Mouse (Mus musculus) hindlimb bud, embryonic 11.5 days (tissue): ENCODE data around the gene Pcsk4.

Experiments used
- DNase-seq: peaks from one replicate; pipeline ENCODE4 v3.0.0-alpha.2; 2012; ENCODE audit warnings: low read depth, low spot score; ENCODE audit errors: extremely low spot score

The Pcsk4 gene

DNA sequence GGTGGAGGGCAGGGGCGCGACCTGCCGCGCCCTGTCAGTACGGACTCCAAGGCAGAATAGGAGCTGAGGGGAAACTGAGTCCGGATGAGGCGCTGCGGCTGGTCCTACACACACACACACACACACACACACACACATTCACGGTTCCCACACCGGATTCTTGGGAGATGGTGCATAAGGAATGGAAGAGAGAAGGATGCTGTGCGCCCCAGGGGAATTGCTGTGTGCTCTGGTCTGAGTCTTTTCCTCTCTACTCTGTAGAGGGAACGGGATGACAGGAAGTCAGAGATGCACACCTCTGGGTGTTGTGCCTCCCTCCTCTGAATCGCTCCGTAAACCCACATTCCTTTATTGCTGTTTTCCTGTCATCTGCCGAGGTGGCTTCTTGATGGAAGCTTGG, 30.0 kb downstream of the Pcsk4 start:
- DNase-seq, result no peak

DNA sequence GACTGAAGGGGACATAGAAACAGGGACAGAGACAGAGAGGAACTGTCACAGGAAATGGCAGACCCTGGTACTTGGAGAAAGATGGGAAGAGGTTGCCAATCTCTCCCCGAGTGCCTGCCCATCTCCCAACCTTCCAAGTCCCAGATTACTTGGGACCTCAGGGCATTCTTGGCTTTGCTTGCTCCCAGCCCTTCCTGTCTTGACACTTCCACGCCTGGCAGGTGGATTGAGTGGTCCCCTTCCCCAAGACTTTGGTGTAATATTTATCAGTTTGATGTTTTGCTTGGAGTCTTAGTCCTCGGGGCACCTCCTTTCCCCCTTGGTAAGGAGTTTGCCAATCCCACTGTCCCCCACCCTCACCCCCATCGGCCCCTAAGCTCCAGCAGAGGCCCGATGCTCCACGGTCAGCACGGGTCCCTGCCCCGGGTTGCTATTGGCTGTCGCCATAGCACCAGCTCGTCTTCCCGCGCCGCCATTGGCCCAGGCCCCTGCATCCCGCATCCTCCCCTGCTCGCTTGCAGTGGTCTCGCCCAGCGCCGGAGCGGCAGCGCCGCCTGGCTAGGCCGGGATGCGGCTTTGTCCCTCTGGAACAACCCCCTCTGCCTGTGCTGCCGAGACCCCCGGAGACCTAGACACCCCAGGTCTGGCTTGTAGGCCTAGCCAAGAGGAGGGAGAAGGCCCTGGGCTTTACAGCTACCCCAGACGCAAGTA, 30.6 kb downstream of the Pcsk4 start:
- no peak for DNase-seq

DNA sequence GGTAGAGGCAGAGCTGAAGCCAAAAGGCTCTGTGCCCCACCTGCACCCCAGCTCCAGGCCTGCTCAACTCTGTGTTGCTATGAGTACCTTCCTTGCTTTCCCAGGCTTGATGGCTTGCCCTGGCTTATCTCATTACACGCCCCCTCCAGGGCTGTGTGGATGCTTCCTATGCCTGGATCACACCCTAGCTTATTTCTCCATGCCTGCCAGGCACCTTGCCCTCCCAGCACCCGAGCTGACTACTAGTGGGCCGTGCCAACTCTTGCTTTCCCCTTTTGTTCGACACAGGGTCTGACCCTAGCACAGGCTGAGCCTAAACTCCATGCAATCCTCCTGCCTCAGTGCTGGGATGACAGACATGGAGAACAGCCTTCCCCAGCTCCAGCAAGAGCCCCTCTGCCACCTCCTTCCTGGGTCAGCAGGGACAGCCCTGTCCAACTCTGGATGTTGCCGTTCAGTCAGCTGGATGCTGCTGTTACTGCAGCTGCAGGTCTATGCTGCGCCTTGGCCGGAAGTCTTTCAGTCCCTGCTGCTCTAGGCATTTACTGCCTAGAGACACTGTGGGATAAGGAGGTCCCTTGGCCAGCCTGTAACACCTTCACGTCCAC, 31.7 kb downstream of the Pcsk4 start:
- DNase-seq, result no peak

DNA sequence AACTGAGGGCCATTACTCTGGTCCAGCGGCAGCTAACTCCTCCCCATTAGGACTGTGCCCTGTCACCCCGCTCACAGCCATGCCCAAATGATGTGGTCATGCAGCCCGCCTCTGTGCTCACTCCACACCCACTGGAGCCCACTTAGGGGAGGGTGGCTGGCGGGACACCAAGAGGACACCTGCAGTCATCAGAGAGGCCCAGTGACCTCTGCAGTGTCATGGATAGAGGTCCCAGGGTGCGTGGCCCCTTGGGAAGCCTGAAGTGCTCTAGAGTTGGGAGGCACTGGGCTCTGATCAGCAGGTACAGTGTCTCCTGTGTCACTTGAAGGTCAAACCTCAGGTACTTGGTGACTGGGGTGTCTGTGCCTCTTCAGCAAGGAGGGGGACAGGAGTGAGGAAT, 32.5 kb downstream of the Pcsk4 start:
- DNase-seq, result no peak

DNA sequence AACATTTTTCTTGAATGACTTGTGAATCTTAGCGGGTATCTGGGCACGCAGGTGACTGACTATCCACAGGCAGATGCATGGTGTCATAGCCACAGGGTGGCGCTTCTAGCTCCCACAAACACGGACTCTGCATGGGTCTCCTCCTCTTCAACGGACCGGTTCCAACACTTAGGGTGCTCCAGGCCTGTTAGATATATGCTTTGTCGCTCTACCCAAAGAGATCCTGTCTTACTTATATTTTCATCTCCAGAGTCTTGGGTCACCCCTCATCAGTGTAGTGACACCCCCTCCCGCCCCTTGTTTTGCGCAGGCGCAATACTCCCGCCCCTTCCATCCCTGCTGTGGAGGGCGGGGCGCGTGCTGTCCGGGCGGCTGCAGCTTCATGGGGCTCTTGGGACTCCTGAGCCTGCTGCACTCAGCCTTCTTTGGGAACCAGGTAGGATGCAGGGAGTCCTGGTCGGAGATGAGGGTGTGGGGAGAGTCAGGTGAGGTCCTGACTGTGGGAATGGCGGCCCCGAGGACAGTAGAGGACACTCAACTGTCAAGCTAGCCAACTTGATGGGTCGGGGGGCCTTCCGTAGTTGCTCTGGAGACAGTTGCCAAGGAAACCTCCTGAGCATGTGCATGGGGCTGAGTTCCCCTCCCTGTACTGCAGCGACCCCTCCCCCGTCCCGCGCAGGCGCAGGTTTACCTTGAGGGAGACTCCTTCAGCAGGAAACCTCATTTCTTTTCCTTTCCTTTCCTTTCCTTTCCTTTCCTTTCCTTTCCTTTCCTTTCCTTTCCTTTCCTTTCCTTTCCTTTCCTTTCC, 33.5 kb downstream of the Pcsk4 start, which contains the start of gene Apc2:
Gene Apc2 (plus strand): TSS at position 360 of the 808 bp plus-strand sequence.
- no peak for DNase-seq

DNA sequence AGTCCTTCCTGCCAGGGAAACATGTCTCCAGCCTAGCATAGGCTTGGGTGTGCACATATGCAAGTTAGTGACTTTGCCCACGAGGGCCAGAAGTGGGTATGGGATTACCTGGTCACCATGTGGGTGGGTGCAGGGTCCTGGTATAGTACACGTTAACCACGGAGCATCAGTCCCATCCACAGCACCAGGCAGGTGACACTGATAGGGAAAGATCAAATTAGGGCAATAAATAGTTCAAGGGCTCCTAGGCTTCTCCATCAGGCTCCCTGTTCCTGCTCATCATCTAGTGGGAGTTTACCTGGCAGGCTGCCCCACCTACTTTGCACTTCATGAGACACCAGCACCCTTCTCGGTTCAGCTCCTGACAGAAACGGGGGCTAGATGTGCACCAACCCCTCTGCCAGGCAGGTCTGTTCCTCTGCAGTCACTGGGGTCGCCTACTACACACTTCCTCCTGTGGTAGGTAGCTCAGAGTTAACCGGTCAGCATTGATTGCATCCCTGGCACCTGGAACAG, 34.5 kb downstream of the Pcsk4 start:
- no peak for DNase-seq

DNA sequence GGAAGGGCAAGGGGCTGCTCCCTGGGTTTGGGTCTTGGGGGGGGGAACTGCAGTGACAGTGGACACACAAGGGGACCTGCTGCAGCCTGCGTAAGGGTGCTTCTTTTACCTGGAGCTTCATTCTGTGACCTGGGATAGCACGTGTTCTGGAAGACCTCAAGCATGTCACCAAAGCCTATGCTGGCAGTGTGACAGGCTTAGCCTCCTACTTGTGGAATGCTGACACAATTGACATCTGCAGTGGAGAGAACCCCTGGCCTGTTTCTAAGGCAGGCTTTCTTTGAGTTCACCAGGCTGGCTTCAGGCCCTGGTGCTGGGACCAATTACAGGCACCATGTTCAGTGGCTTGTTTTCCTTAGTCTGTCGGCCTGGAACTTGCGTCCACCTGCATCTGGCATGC, 35.0 kb downstream of the Pcsk4 start:
- DNase-seq, result no peak

DNA sequence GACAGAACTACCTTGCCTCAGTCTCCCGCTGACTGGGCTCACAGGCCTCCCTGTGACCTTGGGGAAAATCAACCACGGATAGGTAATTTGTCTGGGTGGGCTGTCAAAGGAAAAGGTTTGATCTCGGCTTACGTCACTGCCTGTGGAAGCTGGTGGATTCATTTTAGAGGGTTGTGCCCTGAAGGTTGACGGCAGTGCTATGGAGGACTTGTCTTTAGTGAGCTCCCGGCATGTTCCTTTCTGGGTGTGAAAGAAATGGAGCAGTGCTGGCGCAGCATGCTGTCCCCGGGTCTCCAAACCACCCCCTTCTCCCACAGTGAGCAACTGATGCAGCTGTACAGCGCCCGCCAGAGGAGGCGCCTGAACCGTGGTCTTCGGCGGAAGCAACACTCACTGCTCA, 36.0 kb downstream of the Pcsk4 start:
- no peak for DNase-seq

DNA sequence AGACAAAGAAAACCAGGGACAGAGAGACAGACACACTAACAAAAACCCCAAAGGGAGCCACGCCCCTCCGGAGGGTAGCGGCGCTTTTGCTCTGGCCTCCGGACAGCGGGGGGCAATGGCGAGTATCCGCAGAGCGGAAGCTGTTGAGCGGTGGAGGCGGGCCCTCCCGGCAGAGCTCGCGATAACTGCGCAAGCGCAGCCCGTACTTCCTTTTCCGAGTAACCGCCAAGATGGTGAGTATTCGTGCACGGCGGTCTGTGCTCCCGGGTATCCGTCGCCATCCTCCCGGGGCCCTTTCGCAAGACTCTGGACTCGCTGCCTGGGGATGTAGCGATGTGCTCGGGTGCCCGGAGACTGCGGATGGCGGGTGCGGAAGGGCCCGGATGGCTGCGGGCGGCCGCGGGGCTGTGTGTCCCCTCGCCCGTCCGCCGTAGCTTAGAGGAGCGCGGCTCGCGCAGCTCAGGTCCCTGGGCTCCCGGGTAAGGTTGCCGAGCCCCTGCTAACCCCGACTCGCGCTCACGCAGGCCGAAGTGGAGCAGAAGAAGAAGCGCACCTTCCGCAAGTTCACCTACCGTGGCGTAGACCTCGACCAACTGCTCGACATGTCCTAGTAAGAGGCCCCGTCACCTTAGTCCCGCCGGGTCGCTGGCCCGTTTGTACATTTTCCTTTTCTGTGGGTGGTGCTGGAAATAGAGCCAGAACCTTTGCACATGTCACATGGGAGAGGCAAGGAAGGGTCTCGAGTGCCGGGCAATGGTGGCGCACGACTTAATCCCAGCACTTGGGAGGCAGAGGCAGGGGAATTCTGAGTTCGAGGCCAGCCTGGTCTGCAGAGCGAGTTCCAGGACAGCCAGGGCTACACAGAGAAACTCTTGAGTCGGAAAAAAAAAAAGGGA, 36.8 kb downstream of the Pcsk4 start, which contains the start of gene Rps15:
Gene Rps15 (plus strand): TSS at position 203 of the 896 bp plus-strand sequence.
- peak; percentile 86 for DNase-seq

DNA sequence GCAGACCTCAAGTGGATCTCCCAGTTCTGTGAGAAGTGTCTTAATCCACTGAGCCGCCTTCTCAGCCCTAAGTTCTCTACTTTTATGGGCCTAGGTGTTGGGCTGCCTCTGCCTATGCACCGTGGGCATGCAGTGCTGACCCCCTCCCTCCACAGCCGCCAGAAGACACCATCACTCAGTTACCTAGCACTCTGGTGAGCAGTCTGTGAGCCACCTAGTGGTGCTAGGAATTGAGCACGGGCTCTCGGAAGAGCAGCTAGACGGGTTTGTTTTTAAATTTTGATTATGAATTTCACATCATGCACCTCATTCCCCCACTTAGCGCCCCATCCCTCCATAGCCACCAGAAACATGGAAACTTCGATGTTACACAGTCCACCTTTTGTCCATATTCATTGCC, 40.6 kb downstream of the Pcsk4 start:
- no peak for DNase-seq

DNA sequence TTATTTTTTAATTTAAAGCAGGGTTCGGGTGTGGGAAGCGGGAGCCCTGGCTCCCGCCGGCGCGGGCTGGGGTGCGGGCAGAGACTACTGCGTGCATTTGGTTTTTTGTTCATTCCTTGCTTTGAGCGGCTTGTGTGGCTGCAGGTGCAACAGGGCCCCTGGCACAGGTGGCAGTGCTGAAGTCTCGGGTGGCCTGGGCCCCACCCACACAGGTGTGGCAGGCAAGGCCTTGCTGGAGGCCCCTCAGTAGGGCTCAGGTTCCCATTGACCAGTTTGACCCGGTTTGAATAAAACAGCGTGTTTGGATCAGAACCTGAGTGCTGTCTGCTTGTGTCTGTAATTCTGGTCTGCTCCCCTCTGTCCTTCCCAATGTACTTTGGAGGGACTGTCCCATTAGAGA, 41.2 kb downstream of the Pcsk4 start:
- DNase-seq, result no peak

DNA sequence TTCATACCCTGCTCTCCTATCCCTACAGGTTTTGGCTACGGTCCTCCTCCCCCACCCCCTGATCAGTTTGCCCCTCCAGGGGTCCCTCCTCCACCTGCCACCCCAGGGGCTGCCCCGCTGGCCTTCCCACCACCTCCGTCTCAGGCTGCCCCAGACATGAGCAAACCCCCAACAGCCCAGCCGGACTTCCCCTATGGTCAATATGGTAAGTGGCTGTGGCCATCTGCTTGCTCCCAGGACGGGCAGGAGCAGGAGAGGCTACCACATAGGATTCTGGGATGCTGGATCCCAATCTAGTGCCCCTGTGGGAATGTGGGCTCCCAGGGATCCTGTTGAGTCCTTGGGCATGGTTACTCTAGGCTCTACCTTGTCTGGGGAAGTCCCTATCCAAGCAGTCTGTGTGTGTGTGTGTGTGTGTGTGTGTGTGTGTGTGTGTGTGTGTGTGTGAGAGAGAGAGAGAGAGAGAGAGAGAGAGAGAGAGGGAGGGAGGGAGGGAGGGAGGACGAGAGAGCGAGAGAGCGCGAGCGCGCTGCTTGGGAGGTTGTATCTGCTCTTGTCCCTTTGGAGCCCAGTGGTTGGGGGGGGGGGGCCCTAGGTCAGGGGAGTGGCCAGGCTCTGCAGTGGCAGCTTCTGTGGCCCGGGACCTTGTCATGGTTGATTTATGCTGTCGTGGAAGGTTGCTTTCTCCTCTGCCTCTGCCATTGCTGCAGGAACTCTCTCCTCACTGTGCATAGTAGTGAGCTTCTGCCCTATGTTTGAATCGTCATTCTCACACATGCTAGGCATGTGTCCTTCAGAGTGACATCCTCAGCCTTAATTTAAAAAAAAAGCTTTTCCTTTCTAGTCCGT, 43.9 kb downstream of the Pcsk4 start:
- no peak for DNase-seq

DNA sequence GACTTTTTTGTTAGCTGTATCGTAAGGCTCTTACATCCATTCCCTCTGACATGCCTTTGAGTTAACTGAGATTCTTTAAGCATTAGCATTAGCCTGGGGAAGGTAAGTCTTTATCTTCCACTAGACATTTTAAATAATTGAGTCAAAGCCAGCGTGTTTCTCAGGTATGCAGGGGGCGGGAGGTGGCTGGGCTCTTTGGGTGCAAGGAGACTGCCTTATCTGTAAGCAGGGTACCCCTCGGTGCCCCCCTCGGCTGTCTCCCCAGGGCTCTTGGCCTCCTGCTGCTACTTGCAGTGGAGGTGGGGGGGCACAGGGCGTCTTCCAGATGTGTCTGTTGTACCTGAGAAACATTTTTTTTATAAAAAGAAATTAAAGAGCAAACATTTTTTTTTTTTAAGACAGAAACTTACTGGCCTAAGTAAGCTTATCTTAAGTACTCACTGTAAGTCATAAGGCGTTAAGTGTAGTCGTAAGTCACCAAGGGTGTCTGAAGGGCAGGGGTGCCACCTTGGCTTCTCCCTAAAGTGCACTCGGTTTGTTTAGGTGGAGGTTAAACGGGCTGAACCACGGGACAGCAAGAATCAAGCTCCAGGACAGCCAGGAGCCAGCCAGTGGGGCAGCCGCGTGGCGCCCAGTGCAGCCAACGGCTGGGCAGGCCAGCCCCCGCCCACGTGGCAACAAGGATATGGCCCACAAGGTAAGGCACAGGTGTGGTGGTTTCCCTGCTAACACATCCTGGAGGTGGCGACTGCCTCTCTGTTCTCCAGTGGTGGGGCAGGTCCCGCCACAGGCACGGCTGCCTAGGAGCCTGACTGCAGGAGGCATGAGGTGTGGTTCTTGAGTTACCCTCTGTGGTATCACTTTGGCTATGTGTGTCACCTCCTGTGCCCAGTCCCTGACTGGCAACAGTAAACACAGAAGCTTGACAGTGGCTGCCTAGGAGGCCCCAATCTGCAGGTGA, 46.5 kb downstream of the Pcsk4 start:
- no peak for DNase-seq

DNA sequence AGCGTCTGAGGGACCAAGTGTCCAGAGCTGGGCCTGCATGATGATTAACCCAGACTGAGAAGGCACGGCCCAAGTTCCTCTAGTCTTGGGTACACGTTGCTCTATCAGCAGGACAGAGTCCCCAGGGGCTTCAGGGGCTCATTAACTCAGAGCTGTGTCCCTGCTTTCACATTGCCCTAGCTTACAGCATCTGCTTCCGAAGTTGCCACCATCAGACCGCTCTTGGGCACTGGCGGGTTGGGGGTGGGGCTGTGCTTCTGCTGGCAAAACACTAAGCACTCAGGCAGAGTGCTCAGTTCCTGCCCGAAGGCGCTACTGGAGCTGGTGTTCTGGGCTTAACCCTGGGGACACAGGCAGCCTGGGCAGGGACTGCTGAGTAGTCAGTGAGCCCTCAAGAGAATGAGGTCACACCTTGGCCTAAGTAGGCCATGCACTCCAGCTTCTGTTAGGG, 47.4 kb downstream of the Pcsk4 start:
- no peak for DNase-seq

DNA sequence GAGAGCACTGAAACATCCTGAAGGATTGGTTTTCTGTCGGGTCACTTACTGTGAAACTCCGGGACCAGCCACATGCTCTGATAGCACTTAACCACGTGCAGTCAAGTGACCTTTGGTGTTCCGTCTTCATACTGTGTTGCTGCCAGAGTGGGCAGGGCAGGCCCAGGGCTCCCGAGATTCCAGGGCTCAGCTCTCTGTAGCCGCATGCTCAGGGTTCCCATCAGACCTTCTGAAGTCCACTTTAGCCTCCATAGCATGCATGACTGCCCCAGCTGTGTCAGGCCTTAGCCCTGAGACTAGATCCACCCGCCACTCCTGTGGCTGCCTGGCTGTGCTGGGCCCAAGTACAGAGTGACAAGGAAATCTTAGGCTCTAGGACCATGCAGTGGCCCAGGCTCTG, 48.0 kb downstream of the Pcsk4 start:
- DNase-seq, result no peak

DNA sequence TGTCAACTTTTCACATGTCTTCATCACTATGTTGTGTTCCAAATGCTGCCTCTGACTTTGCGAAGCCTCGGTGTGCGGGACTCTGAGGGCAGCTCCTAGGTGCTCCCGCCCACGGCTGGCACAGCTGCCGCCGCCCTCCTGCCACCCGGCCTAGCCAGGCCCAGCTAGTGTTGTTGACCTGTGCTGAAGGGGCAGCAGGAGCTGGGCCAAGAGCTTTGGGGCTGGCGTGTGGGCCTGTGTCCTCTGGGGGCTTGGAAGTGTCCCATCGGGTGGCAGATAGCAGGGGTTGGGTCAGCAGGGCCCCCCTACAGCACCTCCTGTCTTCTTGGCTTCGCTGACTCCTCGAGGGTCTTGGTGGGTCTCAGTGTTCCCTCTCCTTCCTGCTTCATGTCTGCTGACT, 50.0 kb downstream of the Pcsk4 start:
- DNase-seq, result no peak

DNA sequence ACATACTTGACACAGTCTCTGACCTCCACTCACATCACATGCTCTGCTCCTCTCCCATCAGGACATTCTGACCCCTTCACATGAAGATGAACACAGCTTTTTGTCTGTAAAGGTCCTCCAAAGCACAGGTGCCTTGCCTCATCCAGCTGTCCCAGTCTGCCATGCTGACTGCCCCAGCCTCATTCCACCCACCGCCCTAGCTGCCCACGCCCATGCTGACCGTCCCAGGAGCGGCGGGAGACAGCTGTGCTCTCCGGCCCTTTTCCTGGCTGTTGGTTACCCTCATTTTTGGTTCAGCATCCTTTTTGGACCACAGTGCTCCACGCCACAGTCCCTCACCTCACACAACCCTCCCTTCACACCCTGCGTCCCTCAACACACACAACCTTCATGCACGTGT, 50.9 kb downstream of the Pcsk4 start:
- no peak for DNase-seq

DNA sequence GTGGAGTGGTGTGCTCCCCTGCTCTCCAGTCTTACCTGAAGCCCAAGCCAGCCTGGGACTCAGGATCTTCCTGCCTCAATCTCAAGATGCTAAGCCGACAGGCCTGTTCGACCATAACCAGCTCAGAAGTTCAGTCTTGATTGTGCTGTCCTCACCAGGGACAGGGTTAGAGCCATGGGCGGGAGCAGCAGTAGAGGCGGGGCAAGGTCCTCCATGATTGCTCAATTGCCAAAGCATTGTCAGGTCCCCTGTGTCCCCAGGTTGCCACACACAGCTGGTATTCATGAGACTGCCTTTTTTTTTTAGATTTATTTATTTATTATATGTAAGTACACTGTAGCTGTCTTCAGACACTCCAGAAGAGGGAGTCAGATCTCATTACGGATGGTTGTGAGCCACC, 53.1 kb downstream of the Pcsk4 start:
- no peak for DNase-seq

DNA sequence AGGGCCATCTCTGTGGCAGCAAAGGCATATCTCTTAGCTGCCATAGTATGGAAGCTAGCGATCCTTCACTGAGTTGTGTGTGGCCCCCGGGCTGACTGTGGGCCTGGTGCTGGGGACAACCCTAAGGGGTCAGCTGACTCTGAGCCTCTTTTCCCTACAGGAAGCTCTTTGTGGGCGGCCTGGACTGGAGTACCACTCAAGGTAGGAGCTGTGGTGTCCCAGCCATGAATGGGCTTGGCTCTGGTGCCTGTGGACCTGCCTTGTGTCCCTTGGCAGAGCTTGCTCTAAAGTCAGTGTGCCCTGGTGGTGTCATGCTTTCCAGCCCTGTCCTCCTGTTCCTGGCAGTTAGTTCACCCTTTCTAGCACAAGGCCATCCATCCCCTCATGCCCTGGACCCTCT, 55.5 kb downstream of the Pcsk4 start:
- DNase-seq, result no peak
